Mouse (Mus musculus) adrenal gland, adult 8-10 months (tissue): Measurements from ENCODE around the gene Mapt. TPM values are rescaled to one million over a fixed set of nuclear protein-coding genes. Genes with fewer than 3 reads are reported as not detected.
A peak's percentile ranks its signal among the peaks of the same experiment; 100 is the strongest.

Experiments used
- DNase-seq: peaks from one replicate; pipeline ENCODE4 v3.0.0; 2022
- total RNA-seq, 4 experiments: library from RNA; stranded (reverse); gene quantifications; 2 replicates each; pipeline ENCODE4 v1.2.4; 2022

The Mapt gene
- total RNA-seq, 4 experiments from 2014 or later: 154 to 281 (median 182) TPM

GRCm38 (mm10) chr11:104278222-104278621 lies 47.0 kb downstream of the Mapt start:
- DNase-seq: peak; percentile 56

GRCm38 (mm10) chr11:104279049-104279448 lies 47.9 kb downstream of the Mapt start:
- DNase-seq: no peak

- DNase-seq: no peak
These were observed 48.3 kb downstream of the Mapt start for GRCm38 (mm10) chr11:104279538-104279937.

GRCm38 (mm10) chr11:104281501-104281900 lies 50.3 kb downstream of the Mapt start:
- DNase-seq: no peak

GRCm38 (mm10) chr11:104287113-104287512 lies 55.9 kb downstream of the Mapt start:
- no peak for DNase-seq

- DNase-seq: no peak
These were observed 57.6 kb downstream of the Mapt start for GRCm38 (mm10) chr11:104288835-104289198.

GRCm38 (mm10) chr11:104289199-104290031 lies 58.2 kb downstream of the Mapt start:
- no peak for DNase-seq

- no peak for DNase-seq
These were observed 61.4 kb downstream of the Mapt start for GRCm38 (mm10) chr11:104292443-104293220.

- DNase-seq: no peak
These were observed 62.1 kb downstream of the Mapt start for GRCm38 (mm10) chr11:104293241-104293640.

GRCm38 (mm10) chr11:104295145-104295544 lies 64.0 kb downstream of the Mapt start:
- no peak for DNase-seq

GRCm38 (mm10) chr11:104295656-104296055 lies 64.5 kb downstream of the Mapt start:
- DNase-seq: no peak

- DNase-seq: no peak
These were observed 66.5 kb downstream of the Mapt start for GRCm38 (mm10) chr11:104297671-104298070.

GRCm38 (mm10) chr11:104302628-104303027 lies 71.4 kb downstream of the Mapt start:
- DNase-seq: no peak

GRCm38 (mm10) chr11:104303088-104303960 lies 72.1 kb downstream of the Mapt start:
- DNase-seq: no peak

GRCm38 (mm10) chr11:104305711-104306110 lies 74.5 kb downstream of the Mapt start:
- DNase-seq: no peak

GRCm38 (mm10) chr11:104306483-104306882 lies 75.3 kb downstream of the Mapt start:
- no peak for DNase-seq

- no peak for DNase-seq
These were observed 75.9 kb downstream of the Mapt start for GRCm38 (mm10) chr11:104307136-104307535.

- no peak for DNase-seq
These were observed 78.4 kb downstream of the Mapt start for GRCm38 (mm10) chr11:104309377-104310225.

- DNase-seq: no peak
These were observed 79.2 kb downstream of the Mapt start for GRCm38 (mm10) chr11:104310226-104310887.

GRCm38 (mm10) chr11:104311643-104312042 lies 80.5 kb downstream of the Mapt start:
- DNase-seq: no peak

- DNase-seq: peak; percentile 58
These were observed 84.5 kb downstream of the Mapt start for GRCm38 (mm10) chr11:104315703-104316102.
